Mouse (Mus musculus): ENCODE results near the gene Kdm5a. TPM values are rescaled to one million over a fixed set of nuclear protein-coding genes. Genes with fewer than 3 reads are reported as not detected.
A peak's percentile ranks its signal among the peaks of the same experiment; 100 is the strongest.

Gene Kdm5a
- polyA plus RNA-seq, 1 experiment from 2014 or later: 38.9 TPM

- Histone ChIP-seq H3K9ac (peak overlapping the region; percentile 96), H3K4me1 (peaks cover 20% of the 10 kb centered on the region), H3K9me3 (no peaks in the 10 kb centered on the region), H3K36me3 (replicated peaks) (peaks cover 5% of the 10 kb centered on the region; the same call in 1 of the 2 replicates), H3K27ac (peak overlapping the region; percentile 97), H3K4me2 (peak overlapping the region; percentile 98), H3K4me3 (peak overlapping the region; percentile 100), H3K27me3 (replicated peaks) (no peaks in the 10 kb centered on the region)
- peak; percentile 5; the same call in 1 of the 2 replicates for ATAC-seq (replicated peaks)
- 28% methylated on average over 15 of the region's 15 CpGs for WGBS
Measured at GRCm38 (mm10) chr6:120362774-120363687, 893 bp upstream of the Kdm5a start.

- no peaks in the 10 kb centered on the region for H3K27me3 ChIP-seq (replicated peaks)
- H3K4me1 ChIP-seq: peaks cover 20% of the 10 kb centered on the region
- H3K9me3 ChIP-seq: no peaks in the 10 kb centered on the region
- WGBS: under 1% methylated on average over 30 of the region's 31 CpGs
- H3K9ac ChIP-seq: peak overlapping the region; percentile 96
- H3K27ac ChIP-seq: peak overlapping the region; percentile 97
- H3K36me3 ChIP-seq (replicated peaks): peaks cover 20% of the 10 kb centered on the region
- peak; percentile 0; the same call in 1 of the 2 replicates for ATAC-seq (replicated peaks)
- peak overlapping the region; percentile 98 for H3K4me2 ChIP-seq
- H3K4me3 ChIP-seq: peak overlapping the region; percentile 100
Measured at GRCm38 (mm10) chr6:120364523-120364905, 590 bp downstream of the Kdm5a start.

- H3K4me3 ChIP-seq: peak overlapping the region; percentile 100
- no peaks in the 10 kb centered on the region for H3K27me3 ChIP-seq (replicated peaks)
- H3K9ac ChIP-seq: peak overlapping the region; percentile 96
- no peaks in the 10 kb centered on the region for H3K9me3 ChIP-seq
- no peak overlapping the region for H3K27ac ChIP-seq
- H3K36me3 ChIP-seq (replicated peaks): peaks cover 24% of the 10 kb centered on the region
- peak overlapping the region; percentile 98 for H3K4me2 ChIP-seq
- 6% methylated on average over 15 of the region's 15 CpGs for WGBS
- no peak for ATAC-seq (replicated peaks)
- peaks cover 20% of the 10 kb centered on the region for H3K4me1 ChIP-seq
Measured at GRCm38 (mm10) chr6:120365051-120365450, 1.1 kb downstream of the Kdm5a start.

- H3K36me3 ChIP-seq (replicated peaks): peaks cover 54% of the 10 kb centered on the region
- H3K4me1 ChIP-seq: no peaks in the 10 kb centered on the region
- H3K9ac ChIP-seq: no peak overlapping the region
- no peak overlapping the region for H3K4me3 ChIP-seq
- no peaks in the 10 kb centered on the region for H3K9me3 ChIP-seq
- no peak overlapping the region for H3K4me2 ChIP-seq
- WGBS: 89% methylated on average over 2 of the region's 2 CpGs
- ATAC-seq (replicated peaks): no peak
- no peaks in the 10 kb centered on the region for H3K27me3 ChIP-seq (replicated peaks)
- no peak overlapping the region for H3K27ac ChIP-seq
Measured at GRCm38 (mm10) chr6:120376736-120377135, 12.8 kb downstream of the Kdm5a start.

- Histone ChIP-seq H3K9me3 (no peaks in the 10 kb centered on the region), H3K4me2 (no peak overlapping the region), H3K9ac (no peak overlapping the region), H3K4me3 (no peak overlapping the region), H3K27me3 (replicated peaks) (no peaks in the 10 kb centered on the region), H3K4me1 (no peaks in the 10 kb centered on the region), H3K36me3 (replicated peaks) (peaks cover 29% of the 10 kb centered on the region; the same call in 1 of the 2 replicates), H3K27ac (no peak overlapping the region)
- no peak for ATAC-seq (replicated peaks)
- 80% methylated on average over 3 of the region's 3 CpGs for WGBS
Measured at GRCm38 (mm10) chr6:120390054-120390453, 26.1 kb downstream of the Kdm5a start.

GRCm38 (mm10) chr6:120392811-120393210 lies 28.9 kb downstream of the Kdm5a start:
- WGBS: 92% methylated on average over 2 of the region's 2 CpGs
- H3K4me2 ChIP-seq: no peak overlapping the region
- no peaks in the 10 kb centered on the region for H3K27me3 ChIP-seq (replicated peaks)
- no peak overlapping the region for H3K9ac ChIP-seq
- no peaks in the 10 kb centered on the region for H3K9me3 ChIP-seq
- peaks cover 24% of the 10 kb centered on the region; the same call in 1 of the 2 replicates for H3K36me3 ChIP-seq (replicated peaks)
- no peak overlapping the region for H3K27ac ChIP-seq
- ATAC-seq (replicated peaks): no peak
- no peaks in the 10 kb centered on the region for H3K4me1 ChIP-seq
- H3K4me3 ChIP-seq: no peak overlapping the region

GRCm38 (mm10) chr6:120395622-120396345 lies 31.9 kb downstream of the Kdm5a start:
- 97% methylated on average over 5 of the region's 5 CpGs for WGBS
- Histone ChIP-seq H3K4me1 (no peaks in the 10 kb centered on the region), H3K27me3 (replicated peaks) (no peaks in the 10 kb centered on the region), H3K27ac (no peak overlapping the region), H3K4me3 (no peak overlapping the region), H3K4me2 (no peak overlapping the region), H3K36me3 (replicated peaks) (peaks cover 33% of the 10 kb centered on the region; the same call in 1 of the 2 replicates), H3K9me3 (no peaks in the 10 kb centered on the region), H3K9ac (no peak overlapping the region)
- ATAC-seq (replicated peaks): no peak

GRCm38 (mm10) chr6:120403936-120404335 lies 40.0 kb downstream of the Kdm5a start:
- ATAC-seq (replicated peaks): no peak
- Histone ChIP-seq H3K4me2 (no peak overlapping the region), H3K27ac (no peak overlapping the region), H3K27me3 (replicated peaks) (no peaks in the 10 kb centered on the region), H3K4me3 (no peak overlapping the region), H3K36me3 (replicated peaks) (peaks cover 39% of the 10 kb centered on the region), H3K4me1 (no peaks in the 10 kb centered on the region), H3K9ac (no peak overlapping the region), H3K9me3 (no peaks in the 10 kb centered on the region)
- WGBS: 91% methylated on average over 1 of the region's 1 CpGs

- Histone ChIP-seq H3K9me3 (no peaks in the 10 kb centered on the region), H3K4me3 (no peak overlapping the region), H3K4me1 (no peaks in the 10 kb centered on the region), H3K9ac (no peak overlapping the region), H3K36me3 (replicated peaks) (peaks cover 25% of the 10 kb centered on the region; the same call in 1 of the 2 replicates), H3K27ac (no peak overlapping the region), H3K4me2 (no peak overlapping the region), H3K27me3 (replicated peaks) (no peaks in the 10 kb centered on the region)
- ATAC-seq (replicated peaks): no peak
- 91% methylated on average over 3 of the region's 3 CpGs for WGBS
Measured at GRCm38 (mm10) chr6:120438161-120438560, 74.2 kb downstream of the Kdm5a start.

GRCm38 (mm10) chr6:120442171-120442749 lies 78.3 kb downstream of the Kdm5a start:
- WGBS: 91% methylated on average over 4 of the region's 4 CpGs
- Histone ChIP-seq H3K4me2 (no peak overlapping the region), H3K4me3 (no peak overlapping the region), H3K9me3 (no peaks in the 10 kb centered on the region), H3K27me3 (replicated peaks) (no peaks in the 10 kb centered on the region), H3K4me1 (no peaks in the 10 kb centered on the region), H3K36me3 (replicated peaks) (peaks cover 19% of the 10 kb centered on the region; the same call in 1 of the 2 replicates), H3K27ac (no peak overlapping the region), H3K9ac (no peak overlapping the region)
- no peak for ATAC-seq (replicated peaks)

- Histone ChIP-seq H3K9me3 (no peaks in the 10 kb centered on the region), H3K9ac (no peak overlapping the region), H3K36me3 (replicated peaks) (peaks cover 12% of the 10 kb centered on the region; the same call in 1 of the 2 replicates), H3K27ac (no peak overlapping the region), H3K4me3 (no peak overlapping the region), H3K4me1 (no peaks in the 10 kb centered on the region), H3K4me2 (no peak overlapping the region), H3K27me3 (replicated peaks) (no peaks in the 10 kb centered on the region)
- 78% methylated on average over 14 of the region's 14 CpGs for WGBS
- ATAC-seq (replicated peaks): no peak
Measured at GRCm38 (mm10) chr6:120443363-120444355, 79.7 kb downstream of the Kdm5a start.
